Mouse (Mus musculus) embryonic fibroblast, embryonic 13.5 days (primary cell): ENCODE results near the gene Itgb1bp1.

Source experiments
- CTCF ChIP-seq: IDR thresholded peaks from 2 replicates; pipeline ENCODE4 v1.5.1; 2011; ENCODE audit warnings: mild to moderate bottlenecking, control low read depth, low read length, moderate library complexity, borderline replicate concordance; ENCODE audit not compliant: insufficient read depth
- POLR2A ChIP-seq: IDR thresholded peaks from 2 replicates; pipeline ENCODE4 v1.6.1; 2011; ENCODE audit warnings: low read depth, mild to moderate bottlenecking, control low read depth, low read length, moderate library complexity

DNA sequence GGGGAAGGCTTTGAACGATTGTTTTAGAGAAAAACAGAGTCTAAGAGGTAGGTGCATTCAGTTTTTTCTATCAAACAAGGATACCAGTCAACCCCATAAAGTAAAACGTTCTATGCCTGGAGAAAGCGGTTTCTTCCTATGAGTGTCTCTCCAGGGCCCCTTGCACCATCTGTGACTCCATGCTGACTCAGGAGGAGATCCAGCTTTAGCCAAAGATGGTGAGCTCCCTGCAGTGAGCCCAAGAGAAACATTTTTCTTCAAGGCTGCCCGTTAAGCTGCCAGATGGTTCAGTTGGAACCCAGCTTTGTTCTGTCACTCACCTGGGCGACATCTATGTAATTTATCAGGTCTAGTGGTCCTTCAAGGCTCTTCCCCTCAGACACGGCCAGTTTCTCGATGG, 11.6 kb downstream of the Itgb1bp1 start:
- TF ChIP-seq CTCF (no peak), POLR2A (no peak)
